Mouse (Mus musculus) thymus, postnatal 36 days (tissue): ENCODE results near the gene Olfr46.
"Not testable (repeated sequence)": the region's sequence is repeated elsewhere in the genome, so short reads cannot be mapped to it uniquely, and the experiment has no call there.

Source experiments
- DNase-seq, 2 experiments: peaks; one replicate each; pipeline ENCODE4 v3.0.0; 2022; ENCODE audit warnings: mixed read lengths in 2 of 2

Olfr46 gene

GRCm38 (mm10) chr7:140600969-140601368, at the start of gene Olfr46:
Olfr46 (plus strand) TSS chr7:140601269.
- DNase-seq: not testable (repeated sequence)

GRCm38 (mm10) chr7:140567586-140567985, 33.5 kb upstream of the Olfr46 start, which contains the start of gene Olfr538:
Olfr538 (plus strand) TSS chr7:140567886.
- no peak for DNase-seq

GRCm38 (mm10) chr7:140628670-140629069, 27.6 kb downstream of the Olfr46 start, which contains the start of gene Olfr61:
Olfr61 (plus strand) TSS chr7:140628970.
- DNase-seq: not testable (repeated sequence)

- no peak for DNase-seq
Observed at GRCm38 (mm10) chr7:140630559-140630958, 29.5 kb downstream of the Olfr46 start.

GRCm38 (mm10) chr7:140646152-140646551, 45.1 kb downstream of the Olfr46 start, which contains the start of gene Olfr53:
Olfr53 (plus strand) TSS chr7:140646452.
- DNase-seq: no peak

GRCm38 (mm10) chr7:140659630-140660029, 58.6 kb downstream of the Olfr46 start, which contains the start of gene Olfr539:
Olfr539 (plus strand) TSS chr7:140659930.
- no peak for DNase-seq
